Mouse (Mus musculus) stomach, postnatal 0 days (tissue): Measurements from ENCODE around the gene Klhl32. TPM values are rescaled to one million over a fixed set of nuclear protein-coding genes. Genes with fewer than 3 reads are reported as not detected.
A peak's percentile ranks its signal among the peaks of the same experiment; 100 is the strongest.

ENCODE experiments used
- ATAC-seq: fragments of 200-750 bp; cut with Nextera tagmentation; 2 replicates; pipeline ENCODE4 v1.8.0; 2017; ENCODE audit not compliant: low FRiP score, low TSS enrichment
- DNase-seq: peaks from one replicate; pipeline ENCODE4 v3.0.0-alpha.2; 2016; ENCODE audit warnings: low spot score
- H3K27ac ChIP-seq: fragments of 300-500 bp; sonication (generic); replicated peaks from 2 replicates; pipeline ENCODE4 v1.5.1; 2014; ENCODE audit warnings: mild to moderate bottlenecking, control low read depth
- H3K27me3 ChIP-seq: fragments of 300-500 bp; sonication (generic); 2 replicates; pipeline ENCODE4 v1.6.1; 2014; ENCODE audit warnings: low read length; ENCODE audit not compliant: control insufficient read depth, insufficient read depth
- H3K36me3 ChIP-seq: fragments of 300-500 bp; sonication (generic); 2 replicates; pipeline ENCODE4 v1.6.1; 2014; ENCODE audit warnings: low read length, mixed read lengths; ENCODE audit not compliant: control insufficient read depth, insufficient read depth
- H3K4me1 ChIP-seq: fragments of 300-500 bp; sonication (generic); replicated peaks from 2 replicates; pipeline ENCODE4 v1.6.1; 2014; ENCODE audit warnings: antibody characterized with exemption; ENCODE audit not compliant: control insufficient read depth, insufficient read depth
- H3K4me2 ChIP-seq: fragments of 300-500 bp; sonication (generic); replicated peaks from 2 replicates; pipeline ENCODE4 v1.6.1; 2014; ENCODE audit warnings: low read depth, mild to moderate bottlenecking, control low read depth, moderate library complexity
- H3K4me3 ChIP-seq: fragments of 300-500 bp; sonication (generic); 2 replicates; pipeline ENCODE4 v1.5.1; 2014; ENCODE audit warnings: low read depth, low read length, control low read depth
- H3K9ac ChIP-seq: fragments of 300-500 bp; sonication (generic); 2 replicates; pipeline ENCODE4 v1.6.1; 2014; ENCODE audit warnings: mild to moderate bottlenecking, low read length, control low read depth, mixed read lengths
- H3K9me3 ChIP-seq: fragments of 300-500 bp; sonication (generic); 2 replicates; pipeline ENCODE4 v1.6.1; 2016; ENCODE audit warnings: low read length; ENCODE audit not compliant: control insufficient read depth
- CTCF ChIP-seq: IDR thresholded peaks from 2 replicates; pipeline ENCODE4 v1.5.1; 2016; ENCODE audit warnings: antibody characterized with exemption, low read depth, mild to moderate bottlenecking, moderate library complexity
- EP300 ChIP-seq: optimal IDR thresholded peaks from 2 replicates; pipeline ENCODE3; 2016; ENCODE audit warnings: antibody characterized with exemption
- WGBS: fragments of 180-500 bp; shearing (Covaris S2); extraction: QIAGEN DNeasy Blood & Tissue Kit; methylation state at CpG from one replicate; pipeline ENCODE4 v1.1.7; 2014; 5-methylcytosine and 5-hydroxymethylcytosine counted together
- polyA plus RNA-seq: library from polyadenylated mRNA; unstranded; fragments of >200 nt; fragmentation: Nextera tagmentation; extraction: Ambion mirVana; gene quantifications from 2 replicates; pipeline ENCODE4 v1.2.1, GENCODE M21; 2015

The Klhl32 gene
- polyA plus RNA-seq, 1 experiment from 2014 or later: 2.4 TPM

DNA sequence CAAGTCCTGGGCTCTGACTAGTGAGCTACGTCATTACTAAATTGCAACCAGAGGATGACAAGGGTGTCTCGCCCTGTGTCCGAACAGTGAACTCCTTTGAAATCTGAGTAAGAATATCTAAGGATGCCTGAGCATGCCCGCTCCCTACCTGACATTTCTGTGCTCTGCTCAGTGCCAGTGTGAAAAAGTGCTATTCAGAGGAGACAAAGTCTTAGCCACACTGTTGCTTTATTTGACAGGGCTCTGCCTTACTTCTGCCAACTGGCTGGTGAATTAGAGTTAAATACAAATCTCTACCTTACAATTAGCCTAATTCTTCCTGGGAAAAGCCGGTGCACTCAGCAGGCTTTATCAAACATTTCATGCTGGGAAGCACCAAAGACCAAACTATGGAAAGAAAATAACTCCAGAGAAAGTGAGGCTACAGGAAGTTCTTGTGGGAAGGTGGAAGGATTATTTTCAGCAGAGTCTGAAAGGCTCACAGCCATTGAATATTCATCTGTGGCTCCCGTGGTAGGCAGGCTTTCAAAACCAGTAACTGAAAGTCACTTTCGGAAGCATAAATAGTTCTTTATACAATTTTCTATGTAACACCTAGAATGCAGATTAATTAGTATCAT, 57.1 kb downstream of the Klhl32 start:
- Histone ChIP-seq H3K9ac (no peak overlapping the region), H3K4me2 (no peak overlapping the region), H3K36me3 (no peaks in the 10 kb centered on the region), H3K9me3 (no peaks in the 10 kb centered on the region), H3K27me3 (no peaks in the 10 kb centered on the region), H3K4me3 (no peak overlapping the region), H3K4me1 (no peaks in the 10 kb centered on the region), H3K27ac (no peak overlapping the region)
- ATAC-seq: no peak
- TF ChIP-seq EP300: no peak
- TF ChIP-seq CTCF: no peak
- 53% methylated on average over 7 of the region's 7 CpGs for WGBS
- DNase-seq: no peak

DNA sequence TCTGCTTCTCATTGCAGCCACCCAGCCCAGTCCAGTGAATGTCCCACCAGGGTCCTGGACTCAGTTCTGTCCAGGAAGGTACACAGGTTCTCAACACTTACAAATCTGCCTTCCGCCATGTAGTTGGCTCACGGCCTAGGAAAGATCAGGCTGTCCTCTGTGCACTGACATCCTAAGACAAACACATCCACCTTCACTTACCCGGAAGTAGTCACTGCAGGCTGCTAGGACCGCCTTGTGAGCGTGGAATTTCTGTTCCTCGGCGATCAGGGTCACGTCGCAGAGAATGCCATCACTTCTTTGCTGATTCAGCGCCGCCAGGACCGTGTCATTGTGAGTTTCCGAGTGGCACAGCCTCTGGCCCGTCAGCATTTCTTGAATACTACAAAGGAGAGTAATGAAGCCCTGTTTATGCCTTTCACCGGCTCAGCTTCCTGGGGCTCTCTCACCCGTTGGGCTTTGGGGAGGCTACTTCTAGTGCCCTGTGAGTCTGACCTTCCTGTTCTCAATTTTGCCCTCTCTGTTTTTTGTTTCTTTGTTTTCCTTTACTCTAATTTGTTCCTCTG, 58.4 kb downstream of the Klhl32 start:
- H3K4me3 ChIP-seq: no peak overlapping the region

DNA sequence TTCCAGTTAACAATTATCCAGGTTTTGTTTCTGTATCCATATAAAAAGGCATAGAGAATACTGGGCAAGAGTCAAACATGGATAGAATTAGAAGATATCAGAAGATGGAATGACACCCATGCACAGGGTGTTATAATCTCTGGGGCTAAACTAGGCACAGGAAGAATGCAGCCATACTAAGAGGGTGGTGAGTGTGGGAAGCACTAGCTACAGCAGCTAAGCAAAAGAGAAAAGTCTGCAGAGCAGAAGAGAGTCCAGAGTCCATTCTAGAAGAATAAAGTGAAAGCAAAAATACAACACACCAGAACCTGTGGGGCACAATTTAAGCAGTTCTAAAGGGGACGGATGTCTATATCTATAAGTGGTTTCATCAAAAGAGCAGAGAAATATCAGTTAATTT, 61.6 kb downstream of the Klhl32 start:
- H3K36me3 ChIP-seq: no peaks in the 10 kb centered on the region
- no peak overlapping the region for H3K4me2 ChIP-seq
- no peaks in the 10 kb centered on the region for H3K9me3 ChIP-seq
- ATAC-seq: no peak
- no peaks in the 10 kb centered on the region for H3K4me1 ChIP-seq
- TF ChIP-seq CTCF (no peak), EP300 (no peak)
- no peak for DNase-seq
- H3K4me3 ChIP-seq: no peak overlapping the region
- no peak overlapping the region for H3K27ac ChIP-seq
- no peak overlapping the region for H3K9ac ChIP-seq
- H3K27me3 ChIP-seq: no peaks in the 10 kb centered on the region
- WGBS: 78% methylated on average over 1 of the region's 1 CpGs

More for the DNA sequence above, 58.4 kb downstream of the Klhl32 start:
- no peak overlapping the region for H3K4me2 ChIP-seq
- DNase-seq (no peak), ATAC-seq (no peak)
- no peaks in the 10 kb centered on the region for H3K4me1 ChIP-seq
- H3K9me3 ChIP-seq: no peaks in the 10 kb centered on the region
- TF ChIP-seq EP300 (no peak), CTCF (no peak)
- no peaks in the 10 kb centered on the region for H3K36me3 ChIP-seq
- H3K27me3 ChIP-seq: no peaks in the 10 kb centered on the region
- 46% methylated on average over 16 of the region's 16 CpGs for WGBS
- H3K9ac ChIP-seq: no peak overlapping the region
- no peak overlapping the region for H3K27ac ChIP-seq

DNA sequence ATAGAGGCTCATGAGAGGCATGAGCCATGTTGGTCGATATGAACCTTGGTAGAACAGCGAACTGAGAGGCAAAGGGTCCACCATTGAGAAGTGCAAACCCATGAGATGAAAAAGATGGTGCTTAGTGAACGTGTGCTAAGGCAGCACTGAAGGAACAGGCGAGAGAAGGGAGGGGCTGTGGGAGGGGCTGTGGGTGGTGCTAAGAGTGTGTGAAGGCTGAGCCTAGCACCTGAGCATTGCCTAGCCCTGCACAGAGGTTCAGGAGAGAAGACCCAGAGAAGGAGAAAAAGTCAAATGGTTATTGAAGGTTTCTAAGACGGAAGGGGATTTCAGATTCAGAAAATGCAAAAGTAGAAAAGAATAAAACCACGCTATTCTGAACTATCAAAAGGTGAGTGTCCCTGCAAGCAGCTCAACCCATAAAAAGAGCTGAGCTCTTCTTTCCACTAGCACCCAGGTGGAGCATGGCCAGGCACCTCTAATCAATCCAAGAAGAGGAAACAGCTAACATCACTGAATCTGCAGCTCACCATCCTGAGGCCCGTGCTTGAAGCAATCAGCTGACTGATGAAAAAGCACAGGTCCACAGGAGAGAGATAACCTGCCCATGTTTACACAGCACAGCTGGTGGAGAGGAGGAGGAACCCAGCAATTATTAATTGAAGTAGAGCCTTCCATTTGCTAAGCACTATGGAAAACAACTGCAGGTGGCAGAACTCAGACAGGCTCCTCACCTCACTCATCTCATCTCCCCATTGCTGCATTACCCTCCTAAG, 65.0 kb downstream of the Klhl32 start:
- DNase-seq (no peak), ATAC-seq (peak; percentile 60; the same call in 1 of the 2 replicates)
- H3K4me1 ChIP-seq: no peaks in the 10 kb centered on the region
- H3K4me2 ChIP-seq: no peak overlapping the region
- H3K9me3 ChIP-seq: no peaks in the 10 kb centered on the region
- WGBS: 46% methylated on average over 7 of the region's 7 CpGs
- H3K27ac ChIP-seq: no peak overlapping the region
- TF ChIP-seq CTCF: no peak
- TF ChIP-seq EP300: no peak
- H3K9ac ChIP-seq: no peak overlapping the region
- no peaks in the 10 kb centered on the region for H3K36me3 ChIP-seq
- H3K4me3 ChIP-seq: no peak overlapping the region
- H3K27me3 ChIP-seq: no peaks in the 10 kb centered on the region

DNA sequence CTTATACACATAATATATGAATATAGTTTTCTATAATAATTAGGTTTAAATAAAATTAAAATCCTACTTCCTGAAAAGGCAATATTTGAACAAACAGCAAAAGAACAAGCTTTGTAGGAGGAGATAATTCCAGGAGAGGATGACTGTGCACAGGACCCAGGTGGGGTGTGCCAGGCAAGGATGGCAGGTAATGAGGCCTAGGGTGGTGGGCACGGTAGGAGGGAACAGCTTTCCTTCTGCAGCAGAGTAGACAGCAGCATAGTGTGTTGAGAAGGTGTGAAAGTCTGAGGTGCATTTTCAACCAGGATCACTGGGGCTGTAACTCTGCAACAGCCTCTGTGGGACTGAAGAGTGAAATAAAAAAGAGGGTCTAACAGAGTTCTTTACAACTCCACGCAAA, 85.0 kb downstream of the Klhl32 start:
- Histone ChIP-seq H3K9me3 (no peaks in the 10 kb centered on the region), H3K36me3 (no peaks in the 10 kb centered on the region), H3K4me3 (no peak overlapping the region), H3K4me1 (no peaks in the 10 kb centered on the region), H3K27ac (no peak overlapping the region), H3K4me2 (no peak overlapping the region), H3K9ac (no peak overlapping the region), H3K27me3 (no peaks in the 10 kb centered on the region)
- TF ChIP-seq EP300 (no peak), CTCF (no peak)
- ATAC-seq: no peak
- no peak for DNase-seq
- WGBS: 75% methylated on average over 2 of the region's 2 CpGs

DNA sequence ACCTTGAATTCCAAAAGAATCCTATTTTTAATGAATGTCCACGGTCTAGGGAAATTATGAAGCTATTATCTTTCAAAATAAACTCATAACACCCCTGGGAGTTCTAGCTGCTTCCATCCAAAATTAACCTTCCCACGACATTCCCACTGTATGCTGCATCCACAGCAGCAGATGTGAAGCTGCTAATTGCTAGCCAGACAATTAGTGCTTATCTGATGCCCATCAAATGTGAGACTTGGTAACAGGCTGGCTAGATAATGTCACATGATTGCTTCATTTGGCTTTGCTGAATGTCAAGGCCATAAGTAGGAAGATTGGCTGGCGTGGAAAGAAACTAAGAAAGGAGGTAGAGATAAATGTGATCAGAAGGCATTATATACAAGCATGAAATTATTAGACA, 85.5 kb downstream of the Klhl32 start:
- Histone ChIP-seq H3K4me1 (no peaks in the 10 kb centered on the region), H3K27ac (no peak overlapping the region), H3K9me3 (no peaks in the 10 kb centered on the region), H3K4me2 (no peak overlapping the region), H3K9ac (no peak overlapping the region), H3K27me3 (no peaks in the 10 kb centered on the region), H3K4me3 (no peak overlapping the region), H3K36me3 (no peaks in the 10 kb centered on the region)
- ATAC-seq: no peak
- 64% methylated on average over 3 of the region's 3 CpGs for WGBS
- DNase-seq: no peak
- TF ChIP-seq EP300 (no peak), CTCF (no peak)
